Mouse (Mus musculus) kidney, adult 2 months (tissue): ENCODE results near the gene Klf13. TPM values are rescaled to one million over a fixed set of nuclear protein-coding genes. Genes with fewer than 3 reads are reported as not detected.

ENCODE experiments used
- DNase-seq: peaks from one replicate; pipeline ENCODE4 v3.0.0; 2021
- H3K27ac ChIP-seq: fragments of 200-500 bp; 2 replicates; pipeline ENCODE4 v1.5.1; 2012; ENCODE audit warnings: low read depth, low read length, control low read depth, inconsistent platforms; ENCODE audit not compliant: insufficient read depth
- H3K27me3 ChIP-seq: fragments of 200-500 bp; replicated peaks from 2 replicates; pipeline ENCODE4 v1.6.1; 2012; ENCODE audit warnings: mild to moderate bottlenecking, moderate library complexity, low read length, inconsistent platforms; ENCODE audit not compliant: control insufficient read depth, insufficient read depth
- H3K36me3 ChIP-seq: fragments of 200-500 bp; 2 replicates; pipeline ENCODE4 v1.6.1; 2012; ENCODE audit warnings: mild to moderate bottlenecking, moderate library complexity, low read length, inconsistent platforms; ENCODE audit not compliant: control insufficient read depth, insufficient read depth
- H3K4me1 ChIP-seq: fragments of 200-500 bp; 2 replicates; pipeline ENCODE4 v1.6.1; 2011; ENCODE audit warnings: low read length; ENCODE audit not compliant: control insufficient read depth, insufficient read depth
- H3K4me3 ChIP-seq: fragments of 200-500 bp; 2 replicates; pipeline ENCODE4 v1.5.1; 2011; ENCODE audit warnings: mild to moderate bottlenecking, low read depth, low read length, control low read depth; ENCODE audit not compliant: insufficient read depth
- CTCF ChIP-seq: fragments of 200-500 bp; conservative IDR thresholded peaks from 2 replicates; pipeline ENCODE4 v1.5.1; 2011; ENCODE audit warnings: low read depth, mild to moderate bottlenecking, control low read depth, low read length, moderate library complexity, mixed read lengths; ENCODE audit not compliant: insufficient read depth, insufficient read length
- POLR2A ChIP-seq: fragments of 200-500 bp; IDR thresholded peaks from one replicate; pipeline ENCODE4 v1.6.1; 2011; ENCODE audit warnings: low read depth, low read length, control low read depth
- WGBS: fragments of 180-500 bp; shearing (Covaris S2); methylation state at CpG from one replicate; pipeline ENCODE4 v1.1.7; 2018; 5-methylcytosine and 5-hydroxymethylcytosine counted together
- polyA plus RNA-seq: library from polyadenylated mRNA; depleted of rRNA; stranded (reverse); fragments of >200 nt; gene quantifications from 2 replicates; pipeline ENCODE4 v1.2.3, GENCODE M21; 2012

Klf13 gene
- polyA plus RNA-seq, 1 experiment: 31.2 TPM

- no peak for DNase-seq
- Histone ChIP-seq H3K27me3 (no peaks in the 10 kb centered on the region), H3K27ac (no peak overlapping the region), H3K4me3 (no peak overlapping the region), H3K4me1 (no peaks in the 10 kb centered on the region), H3K36me3 (no peaks in the 10 kb centered on the region)
- TF ChIP-seq POLR2A (no peak), CTCF (no peak)
- WGBS: 52% methylated on average over 16 of the region's 16 CpGs
Measured at GRCm38 (mm10) chr7:63956981-63957713, 18.4 kb upstream of the Klf13 start.

GRCm38 (mm10) chr7:63956138-63956823 is 17.6 kb upstream of the Klf13 start:
- no peak for DNase-seq
- Histone ChIP-seq H3K4me1 (no peaks in the 10 kb centered on the region), H3K36me3 (no peaks in the 10 kb centered on the region), H3K4me3 (no peak overlapping the region), H3K27me3 (no peaks in the 10 kb centered on the region), H3K27ac (no peak overlapping the region)
- WGBS: 80% methylated on average over 14 of the region's 14 CpGs
- no peak for TF ChIP-seq POLR2A
- TF ChIP-seq CTCF: no peak

DNA sequence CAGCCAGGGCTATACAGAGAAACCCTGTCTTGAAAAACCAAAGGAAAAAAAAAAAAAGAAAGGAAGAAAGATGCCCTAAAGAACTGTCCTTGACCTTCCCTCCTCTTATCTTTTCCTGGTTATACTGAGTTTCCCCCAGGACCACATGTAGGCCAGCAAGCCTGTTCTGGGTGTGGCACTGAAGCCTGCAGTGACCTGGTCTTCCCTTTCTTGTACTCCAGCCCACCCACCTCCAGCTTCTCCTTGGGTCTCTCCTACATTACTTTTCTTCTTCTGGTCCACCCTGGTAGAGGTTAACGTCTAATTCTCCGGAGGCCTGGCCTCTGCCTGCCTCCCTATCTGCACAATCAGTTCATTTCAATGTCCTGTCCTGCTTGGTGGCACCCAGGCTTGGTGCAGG is 16.7 kb upstream of the Klf13 start:
- H3K27me3 ChIP-seq: no peaks in the 10 kb centered on the region
- H3K4me3 ChIP-seq: no peak overlapping the region
- 74% methylated on average over 2 of the region's 2 CpGs for WGBS
- no peak overlapping the region for H3K27ac ChIP-seq
- no peak for TF ChIP-seq POLR2A
- TF ChIP-seq CTCF: no peak
- H3K4me1 ChIP-seq: no peaks in the 10 kb centered on the region
- no peaks in the 10 kb centered on the region for H3K36me3 ChIP-seq
- DNase-seq: no peak

GRCm38 (mm10) chr7:63952077-63952898 is 13.6 kb upstream of the Klf13 start:
- DNase-seq: no peak
- TF ChIP-seq POLR2A: no peak
- TF ChIP-seq CTCF: no peak
- 84% methylated on average over 7 of the region's 7 CpGs for WGBS

DNA sequence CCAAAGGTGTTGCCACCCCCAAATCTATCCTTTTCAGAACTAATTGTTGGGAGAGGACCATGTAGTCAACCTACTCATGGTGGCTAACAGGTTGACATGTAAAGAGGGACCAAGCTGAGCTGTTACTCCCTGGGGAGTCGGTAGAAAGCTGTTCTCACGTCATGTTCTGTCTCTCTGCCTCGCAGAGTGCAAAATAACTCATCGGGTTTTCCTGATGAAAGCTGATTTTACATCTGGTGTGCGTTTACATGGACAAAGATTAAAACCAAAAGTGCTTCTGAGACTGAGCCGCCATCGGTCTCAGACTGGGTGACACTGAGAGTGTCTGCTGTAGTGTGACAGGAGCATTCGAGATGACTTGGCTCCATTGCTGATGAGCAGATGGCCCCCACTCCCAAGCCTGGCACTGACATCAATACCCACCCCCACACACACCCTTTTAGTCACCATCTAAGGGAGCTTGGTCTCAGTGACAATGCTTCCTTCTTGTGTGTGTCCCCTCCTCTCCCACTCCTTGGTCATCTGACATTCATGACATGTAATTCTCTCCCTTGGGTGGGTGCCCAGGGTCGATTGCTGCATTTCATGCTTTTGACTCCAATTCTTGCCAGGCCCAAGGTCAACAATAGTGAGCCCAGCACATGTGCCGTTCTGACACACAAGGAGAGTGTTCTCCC is 12.4 kb upstream of the Klf13 start:
- Histone ChIP-seq H3K36me3 (no peaks in the 10 kb centered on the region), H3K27ac (no peak overlapping the region), H3K4me3 (no peak overlapping the region), H3K27me3 (no peaks in the 10 kb centered on the region), H3K4me1 (no peaks in the 10 kb centered on the region)
- 78% methylated on average over 10 of the region's 10 CpGs for WGBS
- TF ChIP-seq CTCF (no peak), POLR2A (no peak)
- no peak for DNase-seq

More at GRCm38 (mm10) chr7:63952077-63952898, 13.6 kb upstream of the Klf13 start:
- H3K36me3 ChIP-seq: no peaks in the 10 kb centered on the region
- no peak overlapping the region for H3K4me3 ChIP-seq
- H3K4me1 ChIP-seq: no peaks in the 10 kb centered on the region
- H3K27me3 ChIP-seq: no peaks in the 10 kb centered on the region
- no peak overlapping the region for H3K27ac ChIP-seq

DNA sequence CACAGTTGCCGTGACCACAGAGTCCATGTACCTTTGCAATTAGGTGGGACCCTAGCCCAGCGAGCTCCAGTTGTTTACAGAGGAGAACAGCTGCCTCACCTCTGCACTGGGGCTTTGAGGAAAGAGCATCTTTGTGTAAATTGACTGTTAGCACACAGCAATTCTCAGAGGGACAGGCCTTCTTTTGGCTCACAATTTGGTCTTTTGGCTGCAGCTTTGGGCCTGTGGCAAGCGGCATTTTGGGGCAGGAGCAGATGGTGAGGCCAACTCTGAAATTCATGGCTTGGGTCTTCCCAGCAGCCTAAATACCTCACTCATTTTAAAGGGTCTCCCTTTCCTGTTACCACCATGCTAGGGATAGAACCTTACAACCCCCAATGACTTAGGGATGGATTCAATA is 10.5 kb upstream of the Klf13 start:
- no peaks in the 10 kb centered on the region for H3K27me3 ChIP-seq
- H3K36me3 ChIP-seq: no peaks in the 10 kb centered on the region
- H3K27ac ChIP-seq: no peak overlapping the region
- H3K4me1 ChIP-seq: no peaks in the 10 kb centered on the region
- WGBS: 80% methylated on average over 3 of the region's 3 CpGs
- TF ChIP-seq POLR2A: no peak
- no peak for TF ChIP-seq CTCF
- DNase-seq: no peak
- H3K4me3 ChIP-seq: no peak overlapping the region
